Mouse (Mus musculus) large intestine, adult 2 months (tissue): Measurements from ENCODE around the gene Wdr44. TPM values are rescaled to one million over a fixed set of nuclear protein-coding genes. Genes with fewer than 3 reads are reported as not detected.
"Not testable (repeated sequence)": the region's sequence is repeated elsewhere in the genome, so short reads cannot be mapped to it uniquely, and the experiment has no call there.

Source experiments
- DNase-seq: peaks from one replicate; pipeline ENCODE4 v3.0.0-alpha.2; 2012; ENCODE audit warnings: low read depth, low spot score
- WGBS: fragments of 180-500 bp; shearing (Covaris S2); methylation state at CpG from one replicate; pipeline ENCODE4 v1.1.7; 2018; 5-methylcytosine and 5-hydroxymethylcytosine counted together
- polyA plus RNA-seq: library from polyadenylated mRNA; depleted of rRNA; stranded (reverse); fragments of >200 nt; gene quantifications from 2 replicates; pipeline ENCODE4 v1.2.3, GENCODE M21; 2012; rRNA removed

Gene Wdr44
- polyA plus RNA-seq, 1 experiment = 1.4 TPM

DNA sequence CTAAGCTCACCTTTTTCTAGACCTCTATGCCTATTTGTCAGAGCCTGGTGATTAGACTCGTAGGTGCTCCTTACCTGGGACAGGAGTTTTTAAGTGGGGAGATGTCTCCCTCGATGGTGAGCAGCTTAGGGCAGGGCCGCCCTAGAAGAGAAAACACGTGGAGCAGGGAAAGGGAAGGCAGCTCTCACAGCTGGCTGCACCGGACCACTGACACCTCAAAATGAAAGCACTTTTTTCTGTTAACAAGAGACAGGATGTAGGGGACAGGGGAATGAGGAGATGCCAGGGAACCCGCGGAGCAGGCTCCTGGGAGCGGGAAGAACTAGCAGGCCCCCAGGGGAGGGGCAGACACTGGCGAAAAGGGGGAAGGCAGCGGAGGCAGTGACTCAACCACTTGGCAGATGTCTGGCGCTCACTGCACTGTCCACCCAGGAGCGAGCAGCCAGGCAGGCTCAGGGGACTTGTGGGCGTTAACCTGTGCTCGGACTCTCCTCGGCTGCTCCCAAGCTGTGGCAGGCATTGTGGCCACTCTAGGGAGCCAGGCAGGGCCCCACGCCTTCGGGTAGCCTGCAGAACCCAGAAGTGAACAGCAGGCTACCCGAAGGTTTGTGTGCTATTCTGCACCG is 130.7 kb downstream of the Wdr44 start:
- WGBS = 64% methylated on average over 19 of the region's 19 CpGs
- no peak for DNase-seq

GRCm38 (mm10) chrX:23833784-23834183 is 140.9 kb downstream of the Wdr44 start:
- not testable (repeated sequence) for DNase-seq
- 87% methylated on average over 11 of the region's 11 CpGs for WGBS

- no peak for DNase-seq
- 34% methylated on average over 1 of the region's 1 CpGs for WGBS
Measured at GRCm38 (mm10) chrX:23840921-23841320, 148.1 kb downstream of the Wdr44 start.

Other genes with a start within 250 kb of the Wdr44 start
- not detected in 2 replicates for gene Gm4907, start 189.5 kb downstream of the Wdr44 start, polyA plus RNA-seq